Mouse (Mus musculus): ENCODE results near the gene Apol9a. TPM values are rescaled to one million over a fixed set of nuclear protein-coding genes. Genes with fewer than 3 reads are reported as not detected.

Apol9a gene
- 1 to 10 TPM; 6.3 to 8.4 TPM for polyA plus RNA-seq (2017; shearing (Covaris generic))

DNA sequence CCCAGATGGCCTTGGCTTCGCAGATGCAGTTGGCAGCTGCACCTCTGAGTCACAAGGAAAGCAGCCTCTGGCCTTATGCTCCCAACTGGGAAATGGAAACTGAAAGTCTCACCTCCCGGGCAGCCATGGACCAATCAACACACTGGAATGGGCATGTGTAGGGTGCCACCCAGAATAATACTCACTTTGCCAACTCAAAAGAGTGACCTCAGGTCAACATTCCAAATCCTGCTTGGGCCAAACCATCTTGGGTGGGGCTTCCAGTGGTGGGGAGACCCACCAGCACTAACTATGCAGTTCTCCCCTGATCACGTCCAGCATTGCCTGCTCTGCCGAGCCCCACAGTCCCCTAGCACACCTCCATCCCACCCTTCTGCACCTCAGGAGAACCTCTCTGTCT lies at the start of gene Apol9a:
TSS of gene Apol9a (minus strand) at position 101 of the 400 bp plus-strand sequence.

DNA sequence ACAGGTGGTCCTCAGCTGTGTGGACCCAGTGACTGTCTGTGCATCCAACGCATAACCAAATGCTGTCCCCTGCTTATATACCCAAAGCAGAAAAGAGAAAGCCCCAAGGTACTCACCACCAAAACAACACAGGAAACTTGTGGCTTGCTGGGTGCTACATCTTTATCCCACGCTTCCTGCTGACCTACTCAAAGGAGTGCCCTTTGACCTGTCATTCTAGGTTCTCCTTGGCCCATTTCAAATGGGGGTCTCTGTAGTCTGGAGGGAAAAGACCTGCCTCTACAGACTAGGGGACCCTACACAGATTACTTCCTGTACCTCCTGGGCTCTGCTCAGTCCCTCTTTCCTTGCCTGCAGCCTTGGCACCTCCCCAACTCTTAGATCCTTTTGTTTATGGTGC lies 36.5 kb upstream of the Apol9a start, which contains the start of gene Apol7b:
TSS of gene Apol7b (minus strand) at position 101 of the 400 bp plus-strand sequence.

DNA sequence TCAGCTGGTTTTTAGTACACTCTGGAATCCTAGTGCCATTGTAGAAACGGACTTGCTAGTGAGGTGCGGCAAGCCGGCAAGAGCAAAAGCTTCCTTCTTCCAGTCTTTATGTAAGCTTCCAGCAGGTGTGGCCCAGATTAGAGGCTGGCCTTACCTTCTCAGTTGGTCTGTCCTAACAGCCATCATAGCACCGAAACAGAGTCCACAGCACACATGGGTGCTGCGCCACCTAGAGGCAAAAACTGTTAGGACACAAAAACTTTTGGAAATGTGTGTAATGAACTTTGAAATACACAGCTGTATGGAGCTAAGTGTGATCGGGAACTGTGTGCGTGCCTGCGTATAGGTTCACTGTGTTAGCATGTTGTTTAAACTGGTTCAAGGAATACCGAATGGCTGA lies 11.9 kb downstream of the Apol9a start, which contains the start of gene Apol7a:
TSS of gene Apol7a (minus strand) at position 84 of the 400 bp plus-strand sequence.

Other genes starting within 250 kb of the Apol9a start
- gene Rbfox2, start 104.1 kb downstream of the Apol9a start, polyA plus RNA-seq (2017; shearing (Covaris generic)) = under 1 TPM in 1 of 2 experiments, not detected in 1; 0.36 TPM
- gene Apol7a, start 12.0 kb downstream of the Apol9a start, polyA plus RNA-seq (2017; shearing (Covaris generic)) = not detected
- under 1 TPM; 0.10 to 0.54 TPM for gene Apol7b, start 36.4 kb upstream of the Apol9a start, polyA plus RNA-seq (2017; shearing (Covaris generic))
- under 1 TPM in 1 of 2 experiments, not detected in 1; 0.43 TPM for gene Apol10a, start 65.9 kb upstream of the Apol9a start, polyA plus RNA-seq (2017; shearing (Covaris generic))
- gene Apol11a, start 97.1 kb upstream of the Apol9a start, polyA plus RNA-seq (2017; shearing (Covaris generic)) = under 1 TPM; 0.37 to 0.55 TPM
- gene Apol7c, start 122.2 kb upstream of the Apol9a start, polyA plus RNA-seq (2017; shearing (Covaris generic)) = 1 to 10 TPM in 1 of 2 experiments, under 1 TPM in 1; 0.30 to 1.3 TPM
- not detected for gene 1700025B11Rik, start 150.8 kb upstream of the Apol9a start, polyA plus RNA-seq (2017; shearing (Covaris generic))
- gene Apol10b, start 185.0 kb upstream of the Apol9a start, polyA plus RNA-seq (2017; shearing (Covaris generic)) = 1 to 10 TPM; 2.1 to 4.8 TPM
- not detected for gene Gm36245, start 188.1 kb upstream of the Apol9a start, polyA plus RNA-seq (2017; shearing (Covaris generic))
- gene Apol11b, start 232.2 kb upstream of the Apol9a start, polyA plus RNA-seq (2017; shearing (Covaris generic)) = 1 to 10 TPM; 1.2 to 3.1 TPM

Measured in activated CD4-positive, CD25-positive, alpha-beta regulatory T cell (primary cell).